Mouse (Mus musculus): ENCODE results near the gene D630003M21Rik.

D630003M21Rik gene

GRCm38 (mm10) chr2:158194945-158195640, 33.9 kb downstream of the D630003M21Rik start:
- DNase-seq (ENCODE audit: low read depth, low spot score): peak; percentile 56

DNA sequence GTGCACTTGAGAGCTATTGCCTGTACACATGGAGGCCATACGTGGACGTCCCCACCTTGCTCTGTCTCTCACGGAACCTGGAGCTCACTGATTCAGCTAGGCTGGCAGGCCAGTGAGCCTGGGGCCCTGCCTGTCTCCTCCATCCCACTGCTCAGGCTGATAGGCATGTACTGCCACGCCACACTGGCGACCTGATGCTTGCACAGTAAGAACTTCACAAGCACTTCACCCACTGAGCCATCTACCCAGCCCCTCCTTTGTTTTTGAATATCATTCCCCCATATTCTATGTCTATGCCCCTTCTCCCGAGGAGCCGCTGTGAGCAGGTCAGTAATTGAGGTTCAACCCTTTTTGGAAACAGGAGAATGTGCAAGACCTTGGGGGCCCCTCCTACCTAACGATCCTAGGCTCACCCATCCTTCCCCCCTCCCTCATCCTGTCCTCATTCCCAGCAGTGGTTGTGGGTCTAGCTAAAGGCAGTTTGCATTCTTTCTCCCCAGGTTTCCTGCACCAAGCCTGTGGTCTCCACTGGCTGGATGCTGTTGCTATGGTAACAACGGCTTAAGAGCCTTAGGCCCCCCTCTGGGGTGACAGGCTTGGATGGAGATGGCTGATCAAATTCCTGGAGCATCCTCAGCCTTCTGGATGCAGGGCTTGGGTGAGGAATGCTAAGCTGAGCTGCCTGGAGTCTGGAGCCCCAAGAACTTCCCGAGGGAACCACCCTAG, 35.2 kb downstream of the D630003M21Rik start:
- DNase-seq (ENCODE audit: low read depth, low spot score): no peak

DNA sequence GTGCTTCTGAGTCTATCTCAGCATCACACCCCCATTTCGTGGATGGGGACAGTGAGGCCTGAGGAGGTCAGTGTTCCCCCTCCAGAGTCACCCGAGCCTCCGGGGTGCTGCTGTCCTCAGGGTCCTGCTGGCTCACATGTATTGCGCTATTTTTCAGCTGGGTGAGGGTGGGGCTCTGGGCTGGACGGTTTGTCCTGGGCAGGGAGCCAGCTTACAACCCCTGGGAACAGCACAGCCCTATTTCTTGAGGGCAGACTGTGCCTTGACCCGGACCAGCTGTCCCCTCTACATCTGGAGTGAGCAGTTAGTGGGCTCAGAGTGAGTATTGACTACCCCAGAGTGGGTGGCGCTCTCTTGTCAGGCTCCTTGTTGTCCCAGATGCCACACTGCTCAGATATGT, 37.9 kb downstream of the D630003M21Rik start:
- peak; percentile 82 for DNase-seq (ENCODE audit: low read depth, low spot score)

- DNase-seq (ENCODE audit: low read depth, low spot score): no peak
Measured at GRCm38 (mm10) chr2:158189451-158189850, 39.6 kb downstream of the D630003M21Rik start.

GRCm38 (mm10) chr2:158186206-158186871, 42.7 kb downstream of the D630003M21Rik start:
- DNase-seq (ENCODE audit: low read depth, low spot score): no peak

DNA sequence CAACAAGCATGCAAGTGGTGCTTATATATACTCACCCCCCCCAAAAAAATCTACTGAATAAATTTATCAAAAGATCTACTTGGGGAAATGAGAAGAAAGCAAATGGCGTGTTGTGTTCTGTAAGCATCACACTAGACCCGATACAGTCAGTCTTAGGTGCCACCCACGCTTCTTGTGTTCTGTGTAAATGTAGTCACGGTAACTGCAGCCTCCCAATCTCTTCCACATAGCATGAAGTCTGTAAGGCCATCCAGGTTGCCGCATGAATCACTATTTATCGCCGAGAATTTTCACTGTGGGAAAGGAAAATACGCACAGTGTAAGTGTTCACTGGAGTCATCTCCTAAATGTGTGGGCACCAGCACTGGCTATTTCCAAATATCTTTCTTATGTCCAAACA, 45.8 kb downstream of the D630003M21Rik start:
- DNase-seq (ENCODE audit: low read depth, low spot score): no peak

GRCm38 (mm10) chr2:158181932-158182331, 47.1 kb downstream of the D630003M21Rik start:
- no peak for DNase-seq (ENCODE audit: low read depth, low spot score)

GRCm38 (mm10) chr2:158180797-158181196, 48.2 kb downstream of the D630003M21Rik start:
- no peak for DNase-seq (ENCODE audit: low read depth, low spot score)

DNA sequence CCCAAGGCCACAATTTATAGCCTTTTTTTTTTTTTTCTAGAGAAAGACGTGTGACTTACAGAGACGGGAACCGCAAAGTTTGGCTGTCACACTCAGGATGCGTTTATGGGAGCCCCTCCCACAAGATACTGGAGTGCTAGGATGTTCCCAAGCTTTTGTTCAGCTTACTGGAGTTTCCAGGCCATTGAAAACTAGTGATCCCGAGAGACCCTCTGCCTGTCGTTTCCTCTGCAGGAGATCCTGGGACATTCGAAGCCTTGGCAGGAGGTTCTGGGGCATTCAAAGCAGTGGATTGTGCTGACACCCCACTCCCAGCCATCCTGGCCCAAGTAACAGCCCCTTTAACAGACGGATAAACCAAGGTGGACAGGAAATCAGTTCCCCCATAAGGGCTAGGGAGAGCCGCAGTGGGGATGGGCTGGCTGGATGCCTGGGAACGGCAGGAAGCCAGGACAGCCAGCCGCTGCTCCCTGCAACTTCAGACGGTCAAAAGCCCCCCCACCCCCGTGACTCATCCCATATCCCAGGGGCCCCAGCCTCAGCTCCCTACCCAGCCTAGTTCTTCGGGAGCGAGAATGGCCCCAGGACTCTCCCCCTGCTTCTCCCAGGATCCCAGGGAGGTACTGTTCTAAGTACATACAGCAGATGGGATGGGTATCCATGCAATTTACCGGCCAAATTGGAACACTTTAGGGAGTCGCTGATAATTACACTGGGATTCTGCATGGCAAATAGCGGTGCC, 49.5 kb downstream of the D630003M21Rik start:
- peak; percentile 42 for DNase-seq (ENCODE audit: low read depth, low spot score)

GRCm38 (mm10) chr2:158178696-158179369, 50.2 kb downstream of the D630003M21Rik start:
- no peak for DNase-seq (ENCODE audit: low read depth, low spot score)

DNA sequence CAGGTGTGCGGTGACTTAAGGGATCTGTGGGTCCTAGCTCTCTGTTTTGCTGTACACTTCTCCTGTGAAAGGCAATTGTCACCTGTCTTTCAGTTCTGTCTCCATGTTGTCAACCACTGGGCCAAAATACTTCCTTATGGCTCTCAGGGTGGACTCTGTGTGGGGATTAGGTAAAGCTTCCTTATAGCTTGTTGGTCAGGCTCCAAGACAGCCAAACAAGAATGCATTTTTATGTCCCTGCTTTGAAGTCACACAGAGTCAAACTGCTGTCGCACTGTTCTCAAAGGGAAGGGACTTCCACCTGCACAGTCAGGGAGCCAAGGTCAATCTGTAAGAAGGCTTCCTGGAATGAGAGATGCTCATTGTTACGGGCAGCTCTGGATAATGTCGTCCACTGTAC, 50.9 kb downstream of the D630003M21Rik start:
- DNase-seq (ENCODE audit: low read depth, low spot score): no peak

- DNase-seq (ENCODE audit: low read depth, low spot score): no peak
Measured at GRCm38 (mm10) chr2:158177574-158177973, 51.4 kb downstream of the D630003M21Rik start.

DNA sequence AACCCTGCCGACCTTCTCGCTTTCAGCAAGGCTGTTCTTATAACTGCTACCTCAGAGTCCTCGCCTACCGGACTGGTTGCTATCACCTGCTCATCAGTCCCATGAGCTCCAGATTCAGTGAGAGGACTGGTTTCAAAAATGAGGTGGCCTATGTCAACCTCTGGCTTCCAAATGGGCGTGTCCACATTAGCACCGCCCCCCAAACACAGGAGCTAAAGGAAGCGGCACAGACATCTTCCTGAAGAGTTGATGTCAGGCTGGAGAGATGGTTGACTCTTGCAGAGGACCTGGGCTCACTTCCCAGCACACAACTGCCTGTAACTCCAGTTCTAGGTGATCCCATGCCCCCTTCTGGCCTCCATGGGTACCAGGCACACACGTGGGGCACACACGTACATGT, 52.3 kb downstream of the D630003M21Rik start:
- no peak for DNase-seq (ENCODE audit: low read depth, low spot score)

- no peak for DNase-seq (ENCODE audit: low read depth, low spot score)
Measured at GRCm38 (mm10) chr2:158175433-158175832, 53.6 kb downstream of the D630003M21Rik start.

- no peak for DNase-seq (ENCODE audit: low read depth, low spot score)
Measured at GRCm38 (mm10) chr2:158174958-158175357, 54.1 kb downstream of the D630003M21Rik start.

DNA sequence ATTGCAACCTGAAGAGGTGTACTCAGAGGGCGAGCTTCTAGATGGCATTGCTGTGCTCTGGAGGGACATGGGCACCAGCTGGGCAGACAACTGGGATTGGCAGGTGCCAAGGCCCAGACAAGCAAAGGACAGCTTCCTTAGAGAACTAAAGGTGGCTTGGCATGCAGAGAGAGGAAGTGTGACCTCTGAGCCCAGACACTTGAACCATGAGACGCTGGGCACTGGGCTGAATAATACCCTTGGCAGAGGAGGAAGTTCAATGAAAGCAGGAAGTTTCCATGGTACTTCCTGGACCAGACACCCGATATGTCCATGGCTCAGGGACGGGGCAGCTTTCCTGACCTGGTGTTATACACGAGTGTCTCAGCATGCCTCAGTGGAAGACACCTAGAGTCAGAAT, 54.6 kb downstream of the D630003M21Rik start:
- no peak for DNase-seq (ENCODE audit: low read depth, low spot score)

DNA sequence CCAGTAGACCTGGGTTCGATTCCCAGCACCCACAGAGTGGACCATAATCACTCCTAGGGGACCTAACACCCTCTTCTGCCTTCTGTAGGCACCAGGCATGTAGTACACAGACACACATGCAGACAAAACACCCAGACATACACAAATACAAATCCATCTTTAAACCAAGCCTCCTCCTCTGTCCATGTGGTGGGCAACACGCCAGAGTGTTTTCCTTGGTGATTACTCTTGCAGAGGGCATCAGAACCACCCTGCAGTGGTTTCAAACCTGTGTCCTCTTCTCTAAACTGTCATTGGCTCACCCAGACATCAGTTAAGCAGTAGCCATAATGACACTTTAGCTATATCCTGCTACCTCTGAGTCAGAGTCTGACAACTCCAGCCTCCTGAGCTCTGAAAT, 58.6 kb downstream of the D630003M21Rik start:
- DNase-seq (ENCODE audit: low read depth, low spot score): no peak

DNA sequence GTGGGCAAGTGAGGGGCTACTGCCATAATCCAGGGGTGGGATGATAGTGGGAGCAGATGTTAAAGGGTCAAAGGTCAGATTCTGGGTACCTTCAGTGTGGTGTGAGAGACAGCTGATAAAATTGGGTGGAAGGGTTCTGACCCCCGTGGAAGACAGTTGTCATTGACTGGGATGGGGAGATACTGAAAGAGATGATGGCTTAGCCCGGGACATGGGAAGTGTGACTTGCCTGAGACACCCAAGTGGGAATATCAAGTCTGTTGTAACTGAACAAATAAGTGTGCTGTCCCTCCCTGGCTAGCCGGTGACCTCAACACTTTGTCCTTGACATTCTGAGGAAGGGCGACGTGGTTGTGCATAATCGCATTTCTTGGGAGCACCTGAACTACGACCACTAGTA, 59.3 kb downstream of the D630003M21Rik start:
- DNase-seq (ENCODE audit: low read depth, low spot score): no peak

DNA sequence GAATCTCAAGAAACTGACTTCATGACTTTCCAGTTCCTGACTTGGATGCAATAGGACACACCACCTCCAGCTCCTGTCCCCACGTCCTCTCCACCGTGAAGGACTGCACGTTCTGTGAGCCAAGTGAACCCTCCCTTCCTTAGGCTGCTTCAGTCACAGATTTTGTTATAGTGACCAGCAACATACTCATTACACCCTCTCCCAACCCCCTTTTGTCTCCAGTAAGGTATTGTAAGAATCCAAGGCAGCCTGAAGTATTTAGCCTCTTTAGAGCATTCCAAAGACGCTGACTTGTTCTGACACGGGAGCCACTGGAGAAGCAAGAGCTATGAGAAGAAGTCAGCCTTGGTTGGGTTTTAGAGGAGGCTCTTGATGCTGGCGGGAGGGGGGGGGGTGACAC, 59.7 kb downstream of the D630003M21Rik start:
- DNase-seq (ENCODE audit: low read depth, low spot score): no peak

GRCm38 (mm10) chr2:158168741-158169211, 60.2 kb downstream of the D630003M21Rik start:
- DNase-seq (ENCODE audit: low read depth, low spot score): peak; percentile 52
